17 mouse cellular contexts compared by ENCODE assay signal in genomic region chr10:110313959-110314358, GRCm38 (mm10).
"Had no signal": no experiment of that assay in that cellular context is flagged by ENCODE, and none has a peak within 500 bp of the region (broad histone marks: within the 10 kb centered on the region; RNA-seq: fewer than 3 reads in every experiment).

No protein-coding gene starts in this region.

- H3K9ac ChIP-seq: liver, embryonic 13.5 days; neural tube, embryonic 15.5 days had no signal

- H3K4me2 ChIP-seq: liver, embryonic 13.5 days; neural tube, embryonic 15.5 days had no signal

- H3K36me3 ChIP-seq: liver, embryonic 13.5 days; neural tube, embryonic 15.5 days had no signal

- H3K4me3 ChIP-seq: layer of hippocampus, adult 2 months; left cerebral cortex, adult 2 months; liver, embryonic 13.5 days; myocyte; neural tube, embryonic 15.5 days had no signal

- H3K9me3 ChIP-seq: liver, embryonic 13.5 days; neural tube, embryonic 15.5 days had no signal

- H3K4me1 ChIP-seq: liver, embryonic 13.5 days had no signal

- H3K27me3 ChIP-seq: liver, embryonic 13.5 days; neural tube, embryonic 15.5 days had no signal

- H3K27ac ChIP-seq: kidney, postnatal 0 days; layer of hippocampus, adult 2 months; left cerebral cortex, adult 2 months; liver, embryonic 13.5 days; neural tube, embryonic 15.5 days; stomach, postnatal 0 days had no signal

- DNase-seq: kidney, adult 2 months; kidney, postnatal 25 days; layer of hippocampus, adult 9-11 months; liver, embryonic 13.5 days; lung, adult 2 months; lung, postnatal 14 days; lung, postnatal 4 days; thymus, adult 2 months; thymus, postnatal 14 days; thymus, postnatal 4 days had no signal

- ATAC-seq: intestine, postnatal 0 days had no signal
